9 mouse cellular contexts compared by ENCODE assay signal in the genomic region with DNA sequence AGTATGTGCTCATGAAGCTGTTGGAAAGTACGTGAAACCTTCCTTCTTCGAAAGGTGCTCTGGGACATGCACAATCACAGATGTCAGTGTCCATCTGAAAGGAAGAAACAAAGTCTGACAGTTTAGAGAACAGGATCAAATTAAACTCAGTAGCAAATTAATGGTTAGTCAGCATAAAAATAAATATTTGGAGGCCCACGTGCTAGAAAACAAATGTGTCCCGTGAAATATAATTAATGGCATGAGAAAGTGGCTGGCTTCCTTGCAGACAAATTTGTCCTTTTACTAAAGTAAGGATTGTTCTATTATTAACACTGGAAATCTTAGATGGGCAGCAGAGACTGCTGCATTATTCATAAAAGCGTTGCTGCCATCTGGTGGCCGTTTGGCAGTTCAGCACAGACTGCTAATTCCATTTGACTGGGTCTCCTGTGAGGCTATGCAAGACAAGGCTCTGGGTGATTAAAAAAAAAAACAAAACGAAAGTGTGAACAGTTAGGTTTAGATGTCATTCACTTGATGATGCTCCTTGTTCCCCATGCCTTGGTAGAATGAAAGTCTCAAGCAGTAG.
DNase-seq lines count a peak whose midpoint lies in the region; ATAC-seq and TF ChIP-seq lines count a peak whose summit lies in the region.
"Had no signal": no experiment of that assay in that cellular context is flagged by ENCODE, and none has a peak within 500 bp of the region (broad histone marks: within the 10 kb centered on the region; RNA-seq: fewer than 3 reads in every experiment).

No protein-coding gene starts in this region.

- H3K27ac ChIP-seq in CH12.LX (ENCODE audit: insufficient read depth, low read depth) = no peak overlapping the region
- H3K27ac ChIP-seq in forebrain, embryonic 12.5 days = no peak overlapping the region
- H3K27ac ChIP-seq: heart, embryonic 13.5 days had no signal

- TF ChIP-seq EP300 in CH12.LX (IDR thresholded peaks at IDR 0.05; ENCODE audit: low read length) = no peak

- TF ChIP-seq CTCF in CH12.LX (conservative IDR thresholded peaks at IDR 0.05 in 1 of 2, IDR thresholded peaks at IDR 0.05 in 1 of 2; ENCODE audit: low read depth in 2 of 2, low read length in 2 of 2) = peak; percentile 39 to 87; a peak in 3 of 4 replicates

- H3K4me1 ChIP-seq in CH12.LX (ENCODE audit: control insufficient read depth in 1 of 2, insufficient read depth in 2 of 2) = no peaks in the 10 kb centered on the region
- H3K4me1 ChIP-seq in forebrain, embryonic 12.5 days = no peaks in the 10 kb centered on the region
- H3K4me1 ChIP-seq: heart, embryonic 13.5 days had no signal

- intact Hi-C loops in heart, postnatal 14 days (cut with DNase I) = loop anchor here (1.0 to 5.0 kb wide), 3 partner anchors 116 to 230 kb away; no protein-coding TSS in a partner anchor

- H3K79me2 ChIP-seq in CH12.LX (replicated peaks; ENCODE audit: control insufficient read depth, extremely low read depth, insufficient read depth, poor library complexity, severe bottlenecking) = no peaks in the 10 kb centered on the region

- no peak overlapping the region for H3K4me2 ChIP-seq in CH12.LX (ENCODE audit: insufficient read depth, low read depth, poor library complexity, severe bottlenecking)
- no peak overlapping the region for H3K4me2 ChIP-seq in forebrain, embryonic 12.5 days
- H3K4me2 ChIP-seq: heart, embryonic 13.5 days had no signal

- dilution Hi-C loops in CH12.LX (cut with MboI; ENCODE audit: extremely low pct_ligation_motif_present, extremely low pct_unique_long_range_greater_than_20kb, low sequenced_read_pairs) = no loop called here

- H3K9ac ChIP-seq in CH12.LX (ENCODE audit: insufficient read depth, low read depth) = no peak overlapping the region
- H3K9ac ChIP-seq in forebrain, embryonic 12.5 days = no peak overlapping the region
- H3K9ac ChIP-seq: heart, embryonic 13.5 days had no signal

- TF ChIP-seq POLR2A in CH12.LX (IDR thresholded peaks at IDR 0.05; ENCODE audit: low read depth, low read length) = no peak

- in situ Hi-C loops in CH12.LX (cut with MboI; ENCODE audit: low pct_ligation_motif_present, low pct_unique_long_range_greater_than_20kb, low sequenced_read_pairs) = loop anchor here (5.0 kb wide), 1 partner anchor 170 kb away; no protein-coding TSS in a partner anchor

- ATAC-seq in forebrain, embryonic 12.5 days (ENCODE audit: low FRiP score) = peak; percentile 93
- peak; percentile 69; the same call in 1 of the 2 replicates for ATAC-seq in neutrophil, adult 5-6 weeks (ENCODE audit: extremely low read depth, insufficient number of reproducible peaks, low FRiP score, poor library complexity, severe bottlenecking)

- peaks cover 0 to 2% of the 10 kb centered on the region in 2 experiments for H3K36me3 ChIP-seq in CH12.LX (replicated peaks in 1 of 2; ENCODE audit: control insufficient read depth in 1 of 2, insufficient read depth in 1 of 2, low read length in 1 of 2)
- no peaks in the 10 kb centered on the region for H3K36me3 ChIP-seq in forebrain, embryonic 12.5 days (replicated peaks)
- H3K36me3 ChIP-seq: heart, embryonic 13.5 days had no signal

- 24% methylated on average over 7 of the region's 7 CpGs for WGBS in forebrain, embryonic 12.5 days

- peak; percentile 84 for TF ChIP-seq RAD21 in CH12.LX (IDR thresholded peaks at IDR 0.05; ENCODE audit: low read depth, low read length)

- peak; percentile 79 for DNase-seq in CH12.LX (ENCODE audit: extremely low read depth)
- DNase-seq in c-Kit-negative CD71-positive TER-119-positive erythroid progenitor cells, embryonic 14.5 days (ENCODE audit: low read depth, low spot score) = peak; percentile 2
- DNase-seq in heart, postnatal 14 days = peak; percentile 75 to 84
- DNase-seq in kidney, postnatal 36 days = peak; percentile 72 to 89
- peak; percentile 46 to 51 for DNase-seq in lung, adult 18-20 months
- peak; percentile 54 for DNase-seq in testis, postnatal 14 days (ENCODE audit: low spot score)

- no peak overlapping the region for H3K4me3 ChIP-seq in CH12.LX (replicated peaks in 1 of 3; ENCODE audit: low read depth in 2 of 3, low read length in 2 of 3, poor library complexity in 1 of 3)
- H3K4me3 ChIP-seq in forebrain, embryonic 12.5 days (replicated peaks) = no peak overlapping the region
- H3K4me3 ChIP-seq: heart, embryonic 13.5 days had no signal

- H3K9me3 ChIP-seq in CH12.LX (replicated peaks; ENCODE audit: low read length) = no peaks in the 10 kb centered on the region
- H3K9me3 ChIP-seq in forebrain, embryonic 12.5 days = no peaks in the 10 kb centered on the region
- H3K9me3 ChIP-seq: heart, embryonic 13.5 days had no signal

- no peaks in the 10 kb centered on the region for H3K27me3 ChIP-seq in CH12.LX (replicated peaks)
- no peaks in the 10 kb centered on the region for H3K27me3 ChIP-seq in forebrain, embryonic 12.5 days
- H3K27me3 ChIP-seq: heart, embryonic 13.5 days had no signal

TF ChIP-seq in CH12.LX, 34 proteins besides CTCF, POLR2A, EP300 and RAD21:
- TF ChIP-seq ZMIZ1 (IDR thresholded peaks at IDR 0.05; ENCODE audit: low read depth, low read length) (no peak), MXI1 (IDR thresholded peaks at IDR 0.05; ENCODE audit: low read depth, low read length) (no peak), POLR2AphosphoS2 (IDR thresholded peaks at IDR 0.05; ENCODE audit: low read depth, low read length) (no peak), SMC3 (IDR thresholded peaks at IDR 0.05; ENCODE audit: low read depth, low read length) (peak; percentile 92), MAFK (IDR thresholded peaks at IDR 0.05; ENCODE audit: insufficient replicate concordance, low read length) (peak; percentile 84), UBTF (IDR thresholded peaks at IDR 0.05; ENCODE audit: low read depth, low read length) (no peak), CHD1 (IDR thresholded peaks at IDR 0.05; ENCODE audit: low read depth, low read length) (no peak), HCFC1 (IDR thresholded peaks at IDR 0.05; ENCODE audit: low read depth, low read length) (no peak), BHLHE40 (IDR thresholded peaks at IDR 0.05; ENCODE audit: low read depth, low read length) (no peak), ZNF384 (IDR thresholded peaks at IDR 0.05; ENCODE audit: low read depth, low read length) (no peak), NELFE (IDR thresholded peaks at IDR 0.05; ENCODE audit: low read depth, low read length) (no peak), KAT2A (IDR thresholded peaks at IDR 0.05; ENCODE audit: insufficient replicate concordance, low read length) (no peak), SIN3A (IDR thresholded peaks at IDR 0.05; ENCODE audit: low read length) (no peak), MAX (IDR thresholded peaks at IDR 0.05; ENCODE audit: low read length) (no peak), ZC3H11A (IDR thresholded peaks at IDR 0.05; ENCODE audit: low read depth, low read length) (peak; percentile 56)
TF ChIP-seq in CH12.LX: peak in this region for 3.

Comparison
In these comparisons a context has a peak if more than half of its experiments do, and no peak if none do; other contexts are left out.
1. DNase-seq: peak in every context shown above with its lines; median percentile 80 in kidney, postnatal 36 days; 80 in heart, postnatal 14 days; 79 in CH12.LX; 54 in testis, postnatal 14 days; 48 in lung, adult 18-20 months; 2 in c-Kit-negative CD71-positive TER-119-positive erythroid progenitor cells, embryonic 14.5 days.